Mouse (Mus musculus) layer of hippocampus, postnatal 36 days (tissue): ENCODE data around the gene Dmrta2. TPM values are rescaled to one million over a fixed set of nuclear protein-coding genes. Genes with fewer than 3 reads are reported as not detected.

Experiments
- DNase-seq, 2 experiments: peaks; one replicate each; pipeline ENCODE4 v3.0.0; 2022
- total RNA-seq, 2 experiments: library from RNA; stranded (reverse); gene quantifications; 2 replicates each; pipeline ENCODE4 v1.2.3; 2021

Gene Dmrta2
- 1 to 10 TPM; 4.2 to 4.9 TPM for total RNA-seq

DNA sequence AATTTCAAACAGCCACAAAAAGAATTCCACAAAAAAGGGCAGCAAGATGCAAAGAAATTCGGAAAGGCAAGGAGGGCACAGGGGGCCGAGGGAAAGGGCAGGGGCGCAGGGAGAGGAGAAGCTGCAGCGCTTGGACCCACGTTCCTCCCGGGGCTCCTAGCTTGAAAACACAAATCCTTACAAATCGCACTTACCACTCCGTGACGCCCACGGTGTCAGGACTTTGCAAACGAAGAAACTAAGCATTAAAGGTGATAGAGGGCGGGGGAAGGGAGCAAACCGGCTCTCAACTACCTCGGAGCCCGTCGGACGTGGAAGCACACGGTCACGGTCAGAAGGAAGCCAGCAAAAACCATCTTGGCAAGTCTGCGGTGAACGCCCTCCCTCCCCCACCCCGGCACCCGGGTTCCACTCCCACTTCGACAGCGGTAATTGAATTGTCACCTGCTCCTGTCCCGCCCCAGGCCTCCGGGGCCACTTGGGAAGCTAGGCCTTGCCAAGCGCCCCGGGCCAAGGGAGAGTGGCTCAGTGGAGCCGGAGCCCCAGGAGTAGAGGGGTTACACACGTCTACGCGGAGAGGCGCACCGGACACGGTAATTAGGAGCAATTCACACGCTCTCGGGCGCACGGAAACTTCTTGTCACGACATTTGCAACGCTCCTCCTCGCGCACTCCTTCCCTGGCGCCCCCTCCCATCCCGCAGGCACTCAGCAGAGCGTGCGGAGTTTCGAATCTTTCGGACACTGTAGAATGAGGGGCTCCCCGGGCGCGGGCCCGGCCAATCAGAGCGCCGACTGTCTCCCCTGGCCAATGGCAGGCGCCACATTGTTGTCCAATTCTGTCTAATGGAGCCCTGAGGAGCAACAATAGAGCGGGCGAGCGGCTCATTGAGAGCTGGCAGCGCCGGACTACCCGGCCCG lies at the start of gene Dmrta2:
TSS of gene Dmrta2 (plus strand) at position 906 of the 920 bp plus-strand sequence.
- peak; percentile 65 to 67 for DNase-seq

DNA sequence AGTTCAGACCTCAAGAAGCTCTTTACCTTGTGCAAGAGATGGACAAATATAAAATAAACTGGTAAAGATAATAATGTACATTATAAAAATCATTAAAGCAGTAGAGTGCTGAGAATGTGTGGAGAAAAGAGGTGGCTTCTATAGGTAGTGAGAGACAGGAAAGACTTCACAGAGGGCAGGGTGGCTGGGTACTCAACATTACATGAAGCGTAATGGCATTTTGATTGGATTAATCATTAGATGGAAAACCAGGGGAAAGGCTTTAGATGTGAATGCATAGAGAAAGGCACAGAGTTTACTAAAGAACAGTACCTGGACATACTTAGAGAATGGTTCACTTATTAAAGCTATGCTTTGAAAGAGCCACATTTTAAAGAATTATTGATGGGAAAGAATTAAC lies 48.8 kb upstream of the Dmrta2 start:
- no peak for DNase-seq

DNA sequence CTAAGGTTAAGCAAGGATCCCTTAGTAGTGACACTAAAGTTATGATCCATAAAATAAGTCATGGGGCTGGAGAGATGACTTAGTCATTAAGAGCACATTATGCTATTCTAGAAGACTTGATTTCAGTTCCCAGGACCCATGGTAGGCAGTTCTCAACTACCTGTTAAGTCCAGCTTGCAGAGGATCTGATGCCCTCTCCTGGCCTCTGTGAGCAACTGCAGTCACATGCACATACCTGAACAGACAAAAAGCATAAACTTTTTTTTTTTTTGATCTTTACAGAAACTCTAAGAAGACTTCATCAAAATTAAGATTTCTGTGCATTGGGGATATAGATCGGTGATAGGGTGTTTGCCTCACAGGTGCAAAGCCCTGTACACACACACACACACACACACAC lies 47.4 kb upstream of the Dmrta2 start:
- no peak for DNase-seq

DNA sequence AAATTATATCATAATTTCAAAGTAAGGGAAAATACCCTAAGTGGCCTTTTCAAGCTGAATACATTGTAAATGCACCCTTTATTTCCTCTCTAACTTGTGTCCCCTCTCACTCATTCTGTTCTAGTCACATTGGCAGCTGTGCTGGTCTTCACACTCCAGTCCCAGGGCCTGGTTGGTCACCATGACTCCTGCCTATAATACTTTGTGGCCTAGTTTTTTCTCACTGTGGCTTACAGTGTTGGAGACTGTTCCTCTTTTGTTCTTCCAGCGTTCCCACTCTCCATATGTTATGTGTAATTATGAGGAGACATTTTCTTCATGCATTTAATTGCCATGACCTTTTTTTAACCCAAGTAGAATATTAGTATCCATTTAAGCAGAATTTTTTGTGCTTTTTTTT lies 46.9 kb upstream of the Dmrta2 start:
- DNase-seq = no peak

DNA sequence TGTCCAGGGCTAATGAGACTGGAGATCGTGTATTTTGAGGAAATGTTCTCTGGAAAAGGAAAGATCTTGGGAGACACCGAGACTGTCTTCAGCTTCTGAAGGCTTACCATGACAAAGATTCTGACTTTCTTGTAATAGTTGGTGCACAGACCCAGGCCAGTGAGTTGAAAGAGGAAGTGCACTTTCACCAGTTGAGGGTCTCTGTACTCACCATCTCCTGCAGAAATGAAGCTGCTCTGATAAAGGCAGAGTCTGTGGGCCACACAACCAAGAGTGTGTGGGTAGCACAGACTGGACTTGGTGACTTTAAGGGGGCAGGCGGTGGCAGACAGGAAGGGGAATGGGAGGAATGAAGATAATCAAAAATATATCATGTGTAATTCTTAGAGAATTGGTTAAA lies 41.3 kb upstream of the Dmrta2 start:
- no peak for DNase-seq

DNA sequence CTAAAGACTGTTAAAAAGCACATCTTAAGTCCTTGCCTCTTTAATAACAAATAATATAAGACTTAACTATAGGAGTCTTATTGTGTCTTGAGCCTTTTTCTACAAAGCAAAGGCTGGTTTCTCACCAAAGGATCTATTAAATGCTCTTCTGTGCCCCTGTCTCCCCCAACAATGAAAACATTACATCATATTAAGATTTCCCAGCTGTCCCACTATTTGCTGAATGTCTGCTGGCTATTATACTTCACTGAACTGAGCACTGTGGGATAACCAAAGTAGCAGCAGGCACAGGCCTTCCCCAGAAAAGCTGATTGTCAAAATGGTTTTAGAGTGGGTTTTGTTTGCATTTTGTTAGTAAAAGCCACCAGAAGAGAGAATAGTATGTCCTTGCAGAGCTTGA lies 38.6 kb upstream of the Dmrta2 start:
- no peak for DNase-seq

DNA sequence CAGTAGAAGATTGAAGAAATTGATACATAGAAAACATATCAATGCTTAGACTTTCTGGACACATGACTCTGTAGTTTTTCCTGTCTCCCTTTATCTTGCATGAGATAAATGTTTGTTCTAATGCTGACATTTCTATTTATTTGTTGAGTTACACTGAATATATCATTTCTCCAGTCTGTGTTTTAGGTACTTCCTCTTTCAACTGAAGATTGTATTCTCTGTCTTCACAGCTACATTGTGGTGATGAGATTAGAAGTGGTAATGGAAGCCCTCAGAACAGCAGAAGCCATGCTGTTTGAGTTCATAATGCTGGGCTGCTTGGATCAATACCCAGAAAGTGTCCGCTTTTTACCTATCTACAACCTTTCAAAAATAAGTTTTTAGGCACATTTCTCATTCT lies 32.3 kb upstream of the Dmrta2 start:
- no peak for DNase-seq

DNA sequence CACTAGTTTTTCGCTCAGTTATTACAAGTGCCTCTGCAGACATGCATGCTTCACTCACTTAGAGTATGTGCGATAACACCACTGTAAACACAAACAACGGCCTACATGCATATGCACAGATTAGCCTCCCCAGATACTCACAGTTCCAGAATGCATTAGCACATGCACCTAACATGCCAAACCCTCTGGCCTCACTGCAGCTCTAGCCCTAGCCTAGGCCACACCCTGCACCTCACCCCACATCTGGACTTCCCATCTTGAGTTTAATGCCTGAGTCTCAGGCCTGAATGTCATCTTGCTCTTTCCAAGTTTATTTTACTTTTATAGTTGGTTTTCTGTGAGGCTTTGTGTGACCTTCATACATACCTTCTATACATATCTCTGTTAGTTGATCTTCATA lies 28.5 kb upstream of the Dmrta2 start:
- no peak for DNase-seq

DNA sequence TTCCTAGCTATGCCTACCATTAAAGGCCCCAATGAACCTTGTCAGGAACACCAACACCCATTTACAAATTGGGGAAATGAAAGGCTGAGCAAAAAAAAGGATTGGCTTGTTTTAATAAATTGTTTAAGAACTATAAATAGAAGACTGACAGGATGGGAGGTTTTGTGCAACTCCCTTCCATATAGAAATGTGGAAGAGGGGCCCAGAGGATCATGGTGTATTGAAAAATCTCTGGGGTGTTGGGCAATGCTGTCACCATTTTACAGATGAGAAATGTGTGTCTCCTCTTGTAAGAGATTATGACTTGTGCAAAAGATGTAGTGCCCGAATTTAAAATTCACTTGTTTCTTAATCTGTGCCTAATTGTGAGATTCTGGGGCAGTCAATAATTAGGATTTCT lies 24.3 kb upstream of the Dmrta2 start:
- no peak for DNase-seq

DNA sequence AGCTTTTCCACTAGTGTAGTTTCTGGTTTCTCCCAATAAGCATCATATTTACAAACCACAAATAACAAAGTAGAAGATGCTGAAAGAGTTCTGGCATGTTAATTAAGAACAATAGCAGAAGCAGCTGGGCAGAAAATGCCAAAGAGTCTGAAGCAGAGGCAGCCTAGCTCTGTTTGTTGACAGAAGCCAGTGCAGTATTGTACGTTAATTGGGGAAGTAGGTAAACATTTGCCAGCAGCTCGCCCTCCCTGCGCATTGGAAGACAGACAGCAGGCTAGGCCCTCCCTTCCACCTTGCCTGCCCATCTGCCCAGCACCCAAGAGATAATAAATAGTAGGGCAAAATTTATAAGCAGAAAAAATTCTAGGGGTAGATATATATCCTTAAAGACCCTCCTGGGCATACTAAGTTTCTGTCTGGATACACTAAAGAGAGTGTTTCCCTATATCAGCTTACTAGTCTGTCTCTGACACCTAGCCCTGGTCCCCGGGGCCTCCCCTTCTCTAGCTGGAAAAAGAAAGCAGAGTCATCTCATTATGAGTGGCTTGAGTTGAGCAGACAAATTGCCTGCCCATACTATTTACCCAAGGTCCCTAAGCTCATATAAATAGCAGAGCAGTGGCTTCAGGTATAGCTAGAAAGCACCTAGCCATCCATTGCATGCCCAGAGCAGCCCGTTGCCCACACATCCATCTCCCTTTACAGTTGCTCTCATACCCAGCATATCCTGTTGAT lies 17.5 kb upstream of the Dmrta2 start:
- DNase-seq = no peak

DNA sequence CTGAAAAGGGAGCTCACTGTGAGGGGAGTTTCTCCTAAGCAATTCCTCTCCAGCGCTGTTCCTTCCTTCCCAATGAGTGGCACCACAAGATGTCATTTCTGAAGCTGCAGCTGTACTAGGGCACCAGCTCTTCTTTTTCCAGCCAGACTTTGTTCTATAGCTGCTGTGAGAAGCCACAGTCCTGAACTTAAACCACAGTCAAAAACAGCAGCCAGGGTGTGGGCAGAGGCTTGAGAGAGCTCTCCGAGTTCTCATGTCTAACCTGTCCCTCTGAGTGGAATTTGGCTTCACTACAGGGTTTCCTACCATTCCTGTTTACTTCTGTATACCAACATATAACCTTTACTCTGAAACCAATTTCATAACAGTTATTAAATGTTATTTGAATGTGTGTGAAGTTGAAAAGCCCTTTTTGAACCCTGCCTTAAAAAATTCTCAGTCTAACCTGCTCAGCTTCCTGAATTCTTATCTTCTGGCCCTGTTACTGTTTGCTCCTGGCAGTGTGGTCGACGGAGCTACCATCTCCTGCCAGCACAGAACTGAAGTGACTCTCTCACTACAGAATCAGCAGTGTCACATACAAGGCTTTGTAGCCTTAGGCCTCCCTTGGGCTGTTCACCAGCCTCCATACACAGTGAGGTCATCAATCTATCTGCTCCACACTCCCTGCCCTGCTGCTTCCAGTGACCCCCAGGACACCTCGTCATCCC lies 14.1 kb upstream of the Dmrta2 start:
- no peak for DNase-seq

DNA sequence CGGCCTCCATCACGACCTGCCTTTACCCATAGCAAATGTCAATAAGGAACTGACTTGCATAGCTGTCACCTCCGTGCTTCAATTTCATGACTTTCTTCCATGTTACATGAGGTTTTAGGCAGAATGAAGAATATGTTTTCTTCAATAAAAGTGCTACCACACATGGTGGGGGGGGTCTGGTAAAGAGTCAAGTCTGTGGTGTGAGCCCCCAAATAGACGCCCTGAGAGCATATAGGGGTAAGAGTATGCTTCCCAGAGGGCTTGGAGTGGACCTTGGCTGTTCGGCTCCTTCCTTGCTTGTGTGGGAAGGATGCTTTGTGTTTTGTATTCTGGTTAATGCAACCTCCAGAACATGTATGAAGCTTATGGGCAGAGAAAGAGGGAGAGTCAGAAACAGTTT lies 8.3 kb upstream of the Dmrta2 start:
- DNase-seq = no peak

DNA sequence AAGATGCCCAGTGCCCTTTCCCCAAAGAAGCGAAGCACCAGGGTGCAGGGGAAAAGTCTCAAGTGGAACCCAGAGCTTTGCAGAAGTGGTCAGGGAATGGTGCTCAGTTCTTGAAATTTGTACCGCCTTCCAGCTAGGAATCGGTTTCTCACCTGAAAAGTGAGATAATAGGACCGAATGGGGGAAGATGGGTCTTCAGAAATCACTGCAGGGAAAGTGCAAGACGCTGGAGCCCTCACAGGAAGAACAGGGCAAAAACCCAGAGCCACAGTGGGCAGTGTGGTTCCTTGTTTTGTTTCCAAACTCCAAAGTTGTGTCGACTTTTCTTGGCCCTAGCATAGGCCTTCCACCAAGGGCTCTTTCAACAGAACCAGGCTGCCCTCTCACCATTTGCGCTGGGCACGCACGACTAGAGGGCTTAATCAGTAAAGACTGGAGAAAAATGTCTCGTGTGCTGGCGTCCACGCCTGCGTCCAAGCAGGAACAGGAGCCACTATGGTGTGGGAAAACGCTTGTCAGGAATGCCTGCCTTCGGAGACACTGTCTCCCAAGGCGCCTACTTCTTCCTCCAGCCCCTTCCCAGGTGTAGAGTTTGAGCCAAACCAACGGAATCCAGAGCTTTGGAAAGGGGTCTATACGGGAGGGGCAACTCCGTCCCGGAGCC lies 3.7 kb upstream of the Dmrta2 start:
- peak in 1 of 2 experiments; percentile 4 for DNase-seq

DNA sequence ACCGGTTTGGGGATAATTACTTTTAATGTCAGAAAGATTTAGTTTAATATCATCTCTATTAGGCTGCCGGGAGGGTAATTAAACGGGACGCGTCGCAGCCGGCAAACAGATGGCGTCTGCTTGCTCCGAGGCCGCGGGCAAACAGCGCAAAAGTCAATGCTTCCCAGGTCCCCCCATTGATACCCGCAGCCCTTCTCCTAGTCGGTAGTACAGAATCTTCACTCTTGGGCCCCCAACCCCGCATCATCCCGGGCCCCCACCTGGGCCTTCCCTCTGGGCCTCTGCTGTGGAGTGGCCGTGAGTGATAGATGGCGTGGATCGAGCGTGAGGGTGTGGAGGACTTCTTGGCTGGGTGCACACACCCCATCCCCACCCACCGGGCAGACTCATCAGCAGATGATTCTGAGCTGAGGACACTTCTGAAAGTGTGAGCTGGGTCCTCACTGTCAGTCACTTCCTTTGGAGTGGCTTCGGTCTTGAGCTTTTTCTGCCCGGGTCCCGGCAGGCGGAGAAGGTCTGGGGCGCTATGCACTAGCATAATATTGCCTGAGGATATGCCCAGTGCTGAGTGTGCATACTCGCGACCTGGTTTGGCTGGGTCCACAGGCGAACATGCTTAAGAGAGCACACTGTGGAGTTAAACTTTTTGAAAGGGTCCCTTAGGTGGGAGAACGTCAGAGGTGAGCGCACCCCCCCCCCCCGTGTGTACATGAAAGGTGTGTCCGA lies 3.0 kb upstream of the Dmrta2 start:
- peak in 1 of 2 experiments; percentile 6 for DNase-seq

DNA sequence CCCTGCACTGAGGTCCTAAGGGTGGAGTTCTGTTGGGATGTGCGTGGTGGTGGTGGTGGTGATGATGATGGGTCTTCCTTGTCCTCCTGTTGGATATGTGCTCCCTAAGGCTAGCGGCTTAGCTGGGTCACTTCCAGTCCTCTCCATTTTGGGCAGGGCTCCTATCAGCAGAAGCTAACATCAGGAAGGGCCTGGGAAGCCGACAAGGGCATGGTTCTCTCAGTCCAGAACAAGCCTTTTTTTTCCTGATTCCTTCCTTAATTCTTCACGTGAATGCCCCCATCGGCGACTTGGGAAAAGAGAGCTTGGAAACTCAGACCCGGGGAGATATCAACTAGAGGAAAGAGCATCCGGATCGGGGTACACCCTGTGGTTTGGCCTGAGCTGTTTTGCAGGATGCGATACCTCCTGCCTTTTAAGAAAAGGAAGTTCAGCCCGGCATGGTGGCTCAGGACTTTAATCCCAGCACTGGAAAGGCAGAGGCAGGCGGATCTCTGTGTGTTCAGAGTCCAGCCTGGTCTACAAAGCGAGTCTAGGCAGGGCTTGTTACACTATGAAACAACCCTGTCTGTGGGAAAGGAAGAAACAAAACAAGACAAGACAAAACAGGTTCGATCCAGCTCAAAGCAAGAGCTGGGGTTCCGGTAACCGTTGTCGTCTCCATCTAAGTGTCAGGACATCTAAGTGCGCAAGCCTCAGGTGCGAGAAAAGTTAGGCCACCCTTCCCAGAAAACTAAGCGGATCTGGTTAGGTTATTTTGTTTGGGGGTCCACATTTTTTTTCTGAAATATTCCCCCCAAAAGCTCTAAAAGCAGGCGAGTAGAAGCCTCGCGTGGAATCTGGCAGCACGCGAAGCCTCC lies 2.2 kb upstream of the Dmrta2 start:
- no peak for DNase-seq

DNA sequence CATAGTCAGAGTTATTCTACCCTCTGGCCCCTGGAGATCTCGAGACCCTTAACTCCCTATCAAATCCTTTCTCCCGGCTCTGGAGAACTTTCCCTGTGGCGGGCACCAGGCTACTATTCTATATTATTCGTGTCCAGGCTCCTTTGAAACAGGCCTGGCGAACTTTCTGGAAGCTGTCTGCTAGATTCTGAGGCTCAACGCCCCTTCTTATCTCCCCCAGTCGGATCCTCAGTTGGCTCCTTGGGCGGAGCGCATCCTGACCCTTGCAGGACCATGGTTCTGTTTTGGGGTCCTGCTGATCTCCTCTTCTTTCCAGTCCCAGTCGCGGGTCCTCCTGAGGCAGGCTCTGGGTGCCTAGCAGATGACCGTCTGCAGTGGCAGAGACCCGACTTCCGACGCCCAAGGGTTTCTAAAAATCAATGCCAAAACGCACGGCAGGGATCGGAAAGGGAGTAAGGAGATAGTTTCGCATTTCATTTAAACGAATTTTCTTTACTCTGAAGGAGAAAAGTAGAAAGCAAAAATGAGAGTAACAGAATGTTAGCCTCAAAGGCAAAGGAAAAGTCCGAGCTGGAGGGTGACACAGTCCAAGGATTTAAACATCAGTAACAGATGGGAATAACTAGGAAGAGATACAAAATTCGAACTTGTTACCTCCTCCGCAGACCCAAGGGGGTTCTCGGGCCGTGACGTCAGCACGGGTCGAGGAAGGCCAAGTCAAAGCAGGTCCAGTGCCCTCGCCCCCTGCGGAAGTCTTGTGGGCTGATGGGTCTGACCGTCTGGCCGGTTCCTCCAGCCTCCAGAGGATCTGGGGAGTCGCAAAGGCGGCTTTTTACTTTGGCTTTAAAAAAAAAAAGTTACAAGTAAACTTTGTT lies 1.3 kb upstream of the Dmrta2 start:
- peak in 1 of 2 experiments; percentile 11 for DNase-seq

DNA sequence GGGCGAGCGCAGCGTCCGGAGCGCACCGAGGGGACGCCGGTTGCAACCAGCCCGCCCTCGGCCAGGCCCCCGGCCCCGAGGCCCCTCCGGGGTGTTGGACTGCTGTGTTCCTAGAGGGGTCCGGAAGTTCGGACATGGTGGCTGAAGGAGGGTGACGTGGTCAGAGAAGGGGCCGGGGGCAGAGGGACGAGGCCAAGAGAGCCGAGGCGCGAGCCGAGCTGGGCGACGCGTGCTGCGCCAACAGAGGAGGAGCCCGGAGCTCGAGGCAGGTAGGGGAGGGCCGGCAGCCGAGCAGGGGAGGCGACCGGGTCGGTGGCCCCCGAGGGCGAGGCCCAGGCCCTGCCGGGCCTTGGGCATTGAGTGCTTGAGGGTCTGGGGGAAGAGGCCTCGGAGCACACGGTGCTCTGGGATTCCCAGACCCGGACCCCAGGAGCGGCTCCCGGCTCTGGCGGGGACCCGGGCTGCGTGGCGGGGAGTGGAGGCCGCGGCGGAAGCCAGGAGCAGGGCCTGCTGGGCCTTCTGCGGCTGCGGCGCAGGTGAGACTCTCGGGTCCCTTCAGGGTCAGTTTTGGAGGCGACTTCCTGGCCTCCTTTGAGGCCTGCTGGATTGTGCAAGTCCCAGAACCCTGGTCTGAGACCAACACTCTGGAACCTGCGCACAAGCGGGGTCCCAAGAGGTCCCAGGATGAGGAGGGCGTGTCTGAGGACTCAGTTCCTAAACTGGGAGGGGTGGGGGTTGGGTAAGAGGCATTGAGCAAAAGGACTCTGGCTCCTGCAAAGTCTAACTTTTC lies 410 bp downstream of the Dmrta2 start:
- peak in 1 of 2 experiments; percentile 7 for DNase-seq

DNA sequence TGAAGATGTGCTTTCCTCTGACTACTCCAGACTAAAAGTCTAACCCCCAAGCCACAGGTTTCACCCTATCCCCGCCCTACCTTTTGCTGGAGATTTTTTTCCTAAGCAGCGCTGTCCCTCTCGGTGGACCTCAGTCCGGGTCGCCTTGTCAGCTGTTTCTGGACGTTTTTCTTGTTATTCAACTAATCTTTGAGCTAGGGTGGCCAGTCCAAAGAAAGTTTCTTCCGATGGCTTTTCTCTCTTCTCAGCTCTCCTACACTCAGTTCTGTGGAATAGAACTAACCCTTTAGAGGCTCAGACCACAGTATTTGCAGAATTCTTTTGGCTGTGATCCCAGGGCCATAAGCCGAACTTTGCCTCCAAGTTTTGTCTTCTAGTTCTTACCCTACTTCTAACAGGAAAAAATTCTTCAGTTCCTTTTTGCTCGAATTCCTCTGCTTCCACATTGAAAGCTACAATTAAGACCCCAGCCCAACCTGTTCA lies 1.0 kb downstream of the Dmrta2 start:
- no peak for DNase-seq
